Comparison of ENCODE assay signal across 10 mouse cellular contexts in the genomic region with DNA sequence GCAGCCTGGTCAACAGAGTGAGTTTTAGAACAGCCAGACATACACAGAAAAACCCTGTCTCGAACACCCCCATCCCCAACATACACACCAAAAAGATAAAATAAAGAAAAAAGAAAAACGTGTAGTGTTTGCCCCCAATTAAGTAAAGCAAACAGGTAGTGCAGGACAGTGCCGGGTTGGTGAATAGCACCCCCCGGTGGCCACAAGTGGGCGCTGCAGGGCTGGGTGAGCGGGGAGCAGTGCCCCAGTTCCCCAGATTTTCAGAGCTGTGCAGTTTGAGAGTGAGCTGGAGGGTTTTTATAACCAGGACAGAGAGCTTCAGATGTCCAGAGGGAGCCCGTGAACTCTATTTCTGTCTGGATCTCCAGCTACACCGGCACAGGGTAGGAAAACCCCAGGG. TPM values are rescaled to one million over a fixed set of nuclear protein-coding genes. Genes with fewer than 3 reads are reported as not detected.
A peak's percentile ranks its signal among the peaks of the same experiment; 100 is the strongest.
DNase-seq lines count a peak whose midpoint lies in the region; ATAC-seq and TF ChIP-seq lines count a peak whose summit lies in the region.
"Had no signal": no experiment of that assay in that cellular context is flagged by ENCODE, and none has a peak within 500 bp of the region (broad histone marks: within the 10 kb centered on the region; RNA-seq: fewer than 3 reads in every experiment).

No protein-coding gene starts in this region.

- H3K27ac ChIP-seq in lung, embryonic 16.5 days (ENCODE audit: low read length), result no peak overlapping the region
- H3K27ac ChIP-seq: heart, embryonic 15.5 days; midbrain, embryonic 12.5 days had no signal

- H3K4me2 ChIP-seq in lung, embryonic 16.5 days (ENCODE audit: low read depth, low read length), result no peak overlapping the region
- H3K4me2 ChIP-seq: midbrain, embryonic 12.5 days had no signal

- H3K9me3 ChIP-seq in lung, embryonic 16.5 days (ENCODE audit: control insufficient read depth, low read length), result no peaks in the 10 kb centered on the region
- H3K9me3 ChIP-seq: heart, embryonic 15.5 days; midbrain, embryonic 12.5 days had no signal

- DNase-seq in gastrocnemius, adult 18-20 months (ENCODE audit: low spot score), result peak; percentile 44
- no peak for DNase-seq in gastrocnemius, adult 8-10 months (ENCODE audit: low spot score in 2 of 2)
- peak; percentile 48 for DNase-seq in lung, adult 2 months
- no peak for DNase-seq in lung, adult 18-20 months
- peak; percentile 79 for DNase-seq in cerebellum, adult 11-12 months
- no peak for DNase-seq in urinary bladder, postnatal 10 days (ENCODE audit: low spot score)
- no peak for DNase-seq in embryo, embryonic 11 days

- peak; percentile 18; the same call in 1 of the 2 replicates for ATAC-seq in lung, embryonic 16.5 days (ENCODE audit: low read depth)

- H3K9ac ChIP-seq in lung, embryonic 16.5 days (ENCODE audit: low read length), result no peak overlapping the region
- H3K9ac ChIP-seq: heart, embryonic 15.5 days; midbrain, embryonic 12.5 days had no signal

- no peak overlapping the region for H3K4me3 ChIP-seq in lung, adult 2 months (replicated peaks; ENCODE audit: extremely low read depth, low read depth, low read length)
- no peak overlapping the region for H3K4me3 ChIP-seq in lung, embryonic 16.5 days (ENCODE audit: low read length)
- H3K4me3 ChIP-seq: heart, embryonic 15.5 days; midbrain, embryonic 12.5 days had no signal

- WGBS in lung, adult 2 months, result 31% methylated on average over 8 of the region's 8 CpGs
- 32% methylated on average over 8 of the region's 8 CpGs for WGBS in lung, embryonic 16.5 days

- H3K27me3 ChIP-seq in lung, embryonic 16.5 days (ENCODE audit: control insufficient read depth, insufficient read depth, low read depth, low read length), result peaks cover 16% of the 10 kb centered on the region

- no peak for TF ChIP-seq POLR2A in lung, adult 2 months (IDR thresholded peaks at IDR 0.05; ENCODE audit: borderline replicate concordance, extremely low read depth, low read depth, low read length)

- peak; percentile 32; the same call in 1 of the 2 replicates for TF ChIP-seq CTCF in lung, adult 2 months (IDR thresholded peaks at IDR 0.05; ENCODE audit: insufficient read depth, low read length)

- no peaks in the 10 kb centered on the region; the same call in 1 of the 2 replicates for H3K36me3 ChIP-seq in lung, embryonic 16.5 days (ENCODE audit: control insufficient read depth, insufficient read depth, low read length)
- H3K36me3 ChIP-seq: heart, embryonic 15.5 days; midbrain, embryonic 12.5 days had no signal

- H3K4me1 ChIP-seq in lung, adult 2 months (ENCODE audit: control insufficient read depth, insufficient read depth, low read length), result no peaks in the 10 kb centered on the region
- no peaks in the 10 kb centered on the region for H3K4me1 ChIP-seq in lung, embryonic 16.5 days (replicated peaks; ENCODE audit: control insufficient read depth, insufficient read depth, low read length)

RNA-seq across cellular contexts. Expression of gene Myh14, which starts 28.8 kb away (rescaled TPM):
- total RNA-seq in gastrocnemius, adult 18-20 months (2021), result 10 to 100 TPM; 43.2 to 45.2 TPM
- 10 to 100 TPM; 38.7 to 58.3 (median 42.5) TPM for total RNA-seq in gastrocnemius, adult 8-10 months (2022)
- polyA plus RNA-seq in lung, adult 2 months (2012; rRNA removed), result 223 and 227 TPM in 2 replicates
- polyA plus RNA-seq in lung, embryonic 16.5 days (2015; fragmentation: Nextera tagmentation; extraction: Ambion mirVana), result 38.8 and 39.4 TPM in 2 replicates

RNA-seq across cellular contexts. Expression of gene Kcnc3, which starts 51.4 kb away (rescaled TPM):
- total RNA-seq in gastrocnemius, adult 18-20 months (2021), result 1 to 10 TPM; 3.7 to 5.1 TPM
- 1 to 10 TPM; 3.6 to 5.1 (median 4.5) TPM for total RNA-seq in gastrocnemius, adult 8-10 months (2022)
- polyA plus RNA-seq in lung, adult 2 months (2012; rRNA removed), result 36.0 and 42.5 TPM in 2 replicates
- polyA plus RNA-seq in lung, embryonic 16.5 days (2015; fragmentation: Nextera tagmentation; extraction: Ambion mirVana), result 1.5 and 2.1 TPM in 2 replicates

Comparison
In these comparisons a context has a peak if more than half of its experiments do, and no peak if none do; other contexts are left out.
1. DNase-seq: peak in gastrocnemius, adult 18-20 months (single experiment), lung, adult 2 months (single experiment) and cerebellum, adult 11-12 months (single experiment); none in gastrocnemius, adult 8-10 months (0 of 2), lung, adult 18-20 months (0 of 2), urinary bladder, postnatal 10 days (single experiment) and embryo, embryonic 11 days (single experiment).